Comparison of ENCODE assay signal across 23 mouse cellular contexts in genomic region chr8:80969423-80969822, GRCm38 (mm10).
"Had no signal": no experiment of that assay in that cellular context is flagged by ENCODE, and none has a peak within 500 bp of the region (broad histone marks: within the 10 kb centered on the region; RNA-seq: fewer than 3 reads in every experiment).

No protein-coding gene starts in this region.

- ATAC-seq: hindbrain, postnatal 0 days; intestine, embryonic 16.5 days; liver, embryonic 12.5 days had no signal

- H3K36me3 ChIP-seq: heart, embryonic 13.5 days; heart, embryonic 15.5 days; hindbrain, embryonic 13.5 days; hindbrain, embryonic 15.5 days; kidney, embryonic 15.5 days; limb, embryonic 13.5 days; limb, embryonic 15.5 days; liver, embryonic 12.5 days had no signal

- H3K4me3 ChIP-seq: heart, embryonic 13.5 days; heart, embryonic 15.5 days; hindbrain, embryonic 13.5 days; hindbrain, embryonic 15.5 days; kidney, embryonic 15.5 days; limb, embryonic 13.5 days; limb, embryonic 15.5 days; liver, embryonic 12.5 days had no signal

- H3K27ac ChIP-seq: heart, embryonic 13.5 days; heart, embryonic 15.5 days; hindbrain, embryonic 13.5 days; hindbrain, embryonic 15.5 days; hindbrain, postnatal 0 days; kidney, embryonic 15.5 days; kidney, postnatal 0 days; limb, embryonic 13.5 days; limb, embryonic 15.5 days; liver, embryonic 12.5 days had no signal

- DNase-seq: gastrocnemius, postnatal 14 days; gastrocnemius, postnatal 36 days; heart, postnatal 14 days; heart, postnatal 36 days; kidney, adult 11 months; kidney, adult 2 months; kidney, adult 9 months; kidney, postnatal 14 days; kidney, postnatal 36 days; layer of hippocampus, adult 9-11 months; layer of hippocampus, postnatal 36 days; left cerebral cortex, postnatal 4 days had no signal

- H3K4me1 ChIP-seq: heart, embryonic 13.5 days; heart, embryonic 15.5 days; hindbrain, embryonic 13.5 days; hindbrain, embryonic 15.5 days; liver, embryonic 12.5 days had no signal
